Mouse (Mus musculus) thymus, adult 2 months (tissue): Measurements from ENCODE around the gene Tpd52l1. TPM values are rescaled to one million over a fixed set of nuclear protein-coding genes. Genes with fewer than 3 reads are reported as not detected.

Experiments used
- DNase-seq: peaks from one replicate; pipeline ENCODE4 v3.0.0; 2021
- H3K27ac ChIP-seq: fragments of 200-500 bp; 2 replicates; pipeline ENCODE4 v1.5.1; 2012; ENCODE audit warnings: low read length, control low read depth; ENCODE audit not compliant: control insufficient read depth, insufficient read depth
- H3K27me3 ChIP-seq: fragments of 200-500 bp; 2 replicates; pipeline ENCODE4 v1.6.1; 2012; ENCODE audit warnings: mild to moderate bottlenecking, low read length, moderate library complexity, mixed read lengths; ENCODE audit not compliant: control insufficient read depth, insufficient read depth
- H3K36me3 ChIP-seq: fragments of 200-500 bp; 2 replicates; pipeline ENCODE4 v1.6.1; 2012; ENCODE audit warnings: mild to moderate bottlenecking, low read length, moderate library complexity; ENCODE audit not compliant: control insufficient read depth, insufficient read depth
- H3K4me1 ChIP-seq: fragments of 200-500 bp; replicated peaks from 2 replicates; pipeline ENCODE4 v1.6.1; 2012; ENCODE audit warnings: low read length; ENCODE audit not compliant: control insufficient read depth, insufficient read depth
- H3K4me3 ChIP-seq: fragments of 200-500 bp; 2 replicates; pipeline ENCODE4 v1.5.1; 2012; ENCODE audit warnings: mild to moderate bottlenecking, low read length, control low read depth, moderate library complexity; ENCODE audit not compliant: control insufficient read depth, insufficient read depth
- CTCF ChIP-seq: fragments of 200-500 bp; IDR thresholded peaks from 2 replicates; pipeline ENCODE4 v1.5.1; 2012; ENCODE audit warnings: mild to moderate bottlenecking, control low read depth, low read length, moderate library complexity, borderline replicate concordance; ENCODE audit not compliant: control insufficient read depth, poor library complexity, insufficient read depth; ENCODE audit errors: extremely low read depth
- POLR2A ChIP-seq: fragments of 200-500 bp; IDR thresholded peaks from 2 replicates; pipeline ENCODE4 v1.6.1; 2012; ENCODE audit warnings: mild to moderate bottlenecking, low read length, control low read depth, moderate library complexity; ENCODE audit not compliant: control insufficient read depth, poor library complexity, insufficient read depth; ENCODE audit errors: extremely low read depth
- WGBS: fragments of 180-500 bp; shearing (Covaris S2); methylation state at CpG from one replicate; pipeline ENCODE4 v1.1.7; 2018; 5-methylcytosine and 5-hydroxymethylcytosine counted together
- polyA plus RNA-seq: library from polyadenylated mRNA; depleted of rRNA; stranded (reverse); fragments of >200 nt; gene quantifications from 2 replicates; pipeline ENCODE4 v1.2.3, GENCODE M21; 2012

Gene Tpd52l1
- polyA plus RNA-seq, 1 experiment: 1.1 TPM

- Histone ChIP-seq H3K4me3 (peak within 1 kb of the TSS; percentile 82), H3K36me3 (no peaks in the 10 kb centered on the region), H3K4me1 (peaks cover 4% of the 10 kb centered on the region), H3K27me3 (no peaks in the 10 kb centered on the region), H3K27ac (peak within 1 kb of the TSS; percentile 85)
- WGBS: 4% methylated on average over 41 of the region's 44 CpGs
- peak; percentile 74 for DNase-seq
- TF ChIP-seq POLR2A (peak; percentile 35; the same call in 1 of the 2 replicates), CTCF (no peak)
Observed at GRCm38 (mm10) chr10:31312865-31313848, 132.6 kb downstream of the Tpd52l1 start, which contains the start of gene Hddc2. Gene Hddc2, plus strand, starts transcription at chr10:31313383.

GRCm38 (mm10) chr10:31307024-31307598, 138.6 kb downstream of the Tpd52l1 start:
- no peak for DNase-seq
- Histone ChIP-seq H3K36me3 (no peaks in the 10 kb centered on the region), H3K4me3 (no peak overlapping the region), H3K27me3 (no peaks in the 10 kb centered on the region), H3K27ac (no peak overlapping the region), H3K4me1 (no peaks in the 10 kb centered on the region)
- 3% methylated on average over 1 of the region's 1 CpGs for whole genome bisulfite sequencing
- TF ChIP-seq POLR2A (no peak), CTCF (no peak)

- 96% methylated on average over 2 of the region's 2 CpGs for WGBS
- Histone ChIP-seq H3K36me3 (no peaks in the 10 kb centered on the region), H3K27ac (no peak overlapping the region), H3K4me3 (no peak overlapping the region), H3K27me3 (no peaks in the 10 kb centered on the region), H3K4me1 (no peaks in the 10 kb centered on the region)
- DNase-seq: no peak
- no peak for TF ChIP-seq POLR2A
- TF ChIP-seq CTCF: no peak
Observed at GRCm38 (mm10) chr10:31303446-31303845, 142.3 kb downstream of the Tpd52l1 start.

GRCm38 (mm10) chr10:31300292-31300691, 145.5 kb downstream of the Tpd52l1 start:
- Histone ChIP-seq H3K27ac (no peak overlapping the region), H3K36me3 (no peaks in the 10 kb centered on the region), H3K27me3 (no peaks in the 10 kb centered on the region), H3K4me3 (no peak overlapping the region), H3K4me1 (no peaks in the 10 kb centered on the region)
- no peak for TF ChIP-seq CTCF
- no peak for TF ChIP-seq POLR2A
- no peak for DNase-seq
- 93% methylated on average over 1 of the region's 1 CpGs for WGBS

- WGBS: 52% methylated on average over 6 of the region's 6 CpGs
- TF ChIP-seq CTCF (no peak), POLR2A (no peak)
Observed at GRCm38 (mm10) chr10:31298921-31299574, 146.7 kb downstream of the Tpd52l1 start.

GRCm38 (mm10) chr10:31298263-31298662, 147.5 kb downstream of the Tpd52l1 start:
- Histone ChIP-seq H3K4me1 (no peaks in the 10 kb centered on the region), H3K4me3 (no peak overlapping the region), H3K27me3 (no peaks in the 10 kb centered on the region), H3K36me3 (no peaks in the 10 kb centered on the region), H3K27ac (no peak overlapping the region)
- TF ChIP-seq POLR2A (no peak), CTCF (no peak)
- WGBS: 71% methylated on average over 2 of the region's 2 CpGs
- no peak for DNase-seq

More at GRCm38 (mm10) chr10:31298921-31299574, 146.7 kb downstream of the Tpd52l1 start:
- Histone ChIP-seq H3K27ac (no peak overlapping the region), H3K27me3 (no peaks in the 10 kb centered on the region), H3K4me1 (no peaks in the 10 kb centered on the region), H3K4me3 (no peak overlapping the region), H3K36me3 (no peaks in the 10 kb centered on the region)
- peak; percentile 46 for DNase-seq
